ENCODE assay signal across 30 mouse cellular contexts in the genomic region with DNA sequence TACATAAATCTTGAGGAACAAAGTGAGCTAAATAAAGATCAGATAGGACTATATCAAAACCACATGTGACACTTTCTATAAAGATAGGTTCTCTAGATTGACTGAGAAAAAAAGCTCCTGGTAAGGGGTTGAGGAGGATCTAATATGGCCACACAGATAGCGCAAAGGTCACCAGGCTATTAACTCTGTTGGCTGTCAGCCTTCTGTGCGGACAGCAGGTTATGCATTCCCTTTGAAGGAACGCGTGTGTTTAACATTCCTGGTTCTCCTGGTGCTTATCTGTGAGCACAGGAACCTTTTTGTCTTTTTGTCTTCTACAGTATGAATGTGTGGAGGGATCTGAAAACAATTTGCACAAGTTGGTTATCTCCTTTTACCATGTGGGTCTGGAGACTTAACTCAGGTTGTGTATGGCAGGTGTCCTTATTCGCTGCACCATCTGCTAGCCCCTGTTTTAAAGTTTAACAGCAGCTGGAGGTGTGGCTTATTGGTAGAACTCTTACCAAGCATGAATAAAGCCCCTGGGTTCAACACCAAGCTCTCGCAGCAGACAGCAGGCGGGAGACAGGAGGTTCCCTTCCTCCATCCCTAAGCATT. TPM values are rescaled to one million over a fixed set of nuclear protein-coding genes. Genes with fewer than 3 reads are reported as not detected.
DNase-seq lines count a peak whose midpoint lies in the region; ATAC-seq and TF ChIP-seq lines count a peak whose summit lies in the region.
"Had no signal": no experiment of that assay in that cellular context is flagged by ENCODE, and none has a peak within 500 bp of the region (broad histone marks: within the 10 kb centered on the region; RNA-seq: fewer than 3 reads in every experiment).

No protein-coding gene starts in this region.

- WGBS in kidney, adult 2 months: 71% methylated on average over 7 of the region's 7 CpGs
- 42% methylated on average over 7 of the region's 7 CpGs for WGBS in liver, embryonic 16.5 days (ENCODE audit: insufficient replicate concordance)

- no peaks in the 10 kb centered on the region for H3K4me1 ChIP-seq in kidney, adult 2 months (ENCODE audit: control insufficient read depth, insufficient read depth, low read length)
- peaks cover 2% of the 10 kb centered on the region for H3K4me1 ChIP-seq in liver, embryonic 16.5 days (ENCODE audit: control insufficient read depth, low read depth, low read length)
- H3K4me1 ChIP-seq: embryonic facial prominence, embryonic 12.5 days had no signal

- TF ChIP-seq CTCF in kidney, adult 2 months (conservative IDR thresholded peaks at IDR 0.05; ENCODE audit: insufficient read depth, insufficient read length, low read depth, low read length): no peak
- no peak for TF ChIP-seq CTCF in layer of hippocampus, adult 2 months (conservative IDR thresholded peaks at IDR 0.05)

- H3K4me3 ChIP-seq in kidney, adult 2 months (ENCODE audit: insufficient read depth, low read depth, low read length): no peak overlapping the region
- no peak overlapping the region for H3K4me3 ChIP-seq in liver, embryonic 16.5 days (ENCODE audit: low read depth, low read length)
- no peak overlapping the region for H3K4me3 ChIP-seq in layer of hippocampus, adult 2 months
- H3K4me3 ChIP-seq: embryonic facial prominence, embryonic 12.5 days; heart, embryonic 15.5 days; hindbrain, embryonic 15.5 days; limb, embryonic 10.5 days; midbrain, embryonic 13.5 days had no signal

- H3K36me3 ChIP-seq in kidney, adult 2 months (ENCODE audit: control insufficient read depth, insufficient read depth, low read length): peaks cover 4% of the 10 kb centered on the region
- H3K36me3 ChIP-seq in liver, embryonic 16.5 days (ENCODE audit: control insufficient read depth, insufficient read depth): no peaks in the 10 kb centered on the region

- no peak for TF ChIP-seq POLR2A in kidney, adult 2 months (IDR thresholded peaks at IDR 0.05; ENCODE audit: low read depth, low read length)

- H3K9ac ChIP-seq in liver, embryonic 16.5 days (ENCODE audit: low read depth, low read length): no peak overlapping the region
- H3K9ac ChIP-seq: embryonic facial prominence, embryonic 12.5 days; heart, embryonic 15.5 days; hindbrain, embryonic 15.5 days; midbrain, embryonic 13.5 days had no signal

- H3K9me3 ChIP-seq in liver, embryonic 16.5 days (replicated peaks; ENCODE audit: control insufficient read depth, low read length): no peaks in the 10 kb centered on the region
- H3K9me3 ChIP-seq: embryonic facial prominence, embryonic 12.5 days; heart, embryonic 15.5 days; hindbrain, embryonic 15.5 days; limb, embryonic 10.5 days; midbrain, embryonic 13.5 days had no signal

- H3K27me3 ChIP-seq in kidney, adult 2 months (replicated peaks; ENCODE audit: control insufficient read depth, insufficient read depth, low read length): no peaks in the 10 kb centered on the region
- H3K27me3 ChIP-seq in liver, embryonic 16.5 days (ENCODE audit: control insufficient read depth, insufficient read depth, low read depth, low read length): no peaks in the 10 kb centered on the region
- H3K27me3 ChIP-seq: embryonic facial prominence, embryonic 12.5 days; heart, embryonic 15.5 days; hindbrain, embryonic 15.5 days; midbrain, embryonic 13.5 days had no signal

- ATAC-seq in liver, embryonic 16.5 days (ENCODE audit: low read depth): peak; percentile 32; the same call in 1 of the 2 replicates
- ATAC-seq: midbrain, embryonic 13.5 days had no signal

- H3K27ac ChIP-seq in kidney, adult 2 months (ENCODE audit: insufficient read depth, low read depth, low read length): no peak overlapping the region
- no peak overlapping the region; the same call in 1 of the 2 replicates for H3K27ac ChIP-seq in liver, embryonic 16.5 days (ENCODE audit: low read length)
- H3K27ac ChIP-seq in layer of hippocampus, adult 2 months: no peak overlapping the region
- H3K27ac ChIP-seq: embryonic facial prominence, embryonic 12.5 days; heart, embryonic 15.5 days; hindbrain, embryonic 15.5 days; limb, embryonic 10.5 days; midbrain, embryonic 13.5 days had no signal

- no peak overlapping the region for H3K4me2 ChIP-seq in liver, embryonic 16.5 days (ENCODE audit: low read depth, low read length)
- H3K4me2 ChIP-seq: embryonic facial prominence, embryonic 12.5 days; heart, embryonic 15.5 days; hindbrain, embryonic 15.5 days; midbrain, embryonic 13.5 days had no signal

- DNase-seq in embryo, embryonic 10 days (ENCODE audit: low spot score): peak; percentile 6
- no peak for DNase-seq in embryo, embryonic 10.5 days (ENCODE audit: low spot score)
- DNase-seq in kidney, adult 2 months: peak; percentile 7
- no peak for DNase-seq in kidney, postnatal 25 days
- peak; percentile 6 for DNase-seq in c-Kit-positive CD71-negative TER-119-negative erythroid progenitor cells, embryonic 14.5 days (ENCODE audit: low read depth)
- no peak for DNase-seq in layer of hippocampus, adult 2 months (ENCODE audit: low spot score in 2 of 2)
- no peak for DNase-seq in left cerebral cortex, adult 8-10 months (ENCODE audit: low spot score in 2 of 2)
- DNase-seq: adrenal gland, postnatal 25 days; cerebellum, adult 11-12 months; cerebellum, postnatal 10 days; gastrocnemius, postnatal 36 days; kidney, postnatal 36 days; lung, postnatal 10 days; right cerebral cortex, adult 18-20 months; right cerebral cortex, postnatal 4 days; thymus, postnatal 14 days had no signal

RNA-seq across cellular contexts. Expression of gene Rasl10b, which starts 29.1 kb away (rescaled TPM):
- polyA plus RNA-seq in kidney, adult 2 months (2012; rRNA removed): 1.4 and 1.8 TPM in 2 replicates
- 0.02 and 0.07 TPM in 2 replicates for polyA plus RNA-seq in liver, embryonic 16.5 days (2015; fragmentation: Nextera tagmentation; extraction: Ambion mirVana)
- total RNA-seq in layer of hippocampus, adult 2 months (2021): 100 to 1,000 TPM; 229 to 234 TPM
- total RNA-seq in left cerebral cortex, adult 8-10 months (2022): 100 to 1,000 TPM; 253 to 298 (median 277) TPM
- total RNA-seq: hematopoietic stem cell, adult 5-6 weeks; monocyte, adult 5-6 weeks had no signal

RNA-seq across cellular contexts. Expression of gene Gas2l2, which starts 49.4 kb away (rescaled TPM):
- polyA plus RNA-seq in kidney, adult 2 months (2012; rRNA removed): not detected in 2 replicates
- not detected in 2 replicates for polyA plus RNA-seq in liver, embryonic 16.5 days (2015; fragmentation: Nextera tagmentation; extraction: Ambion mirVana)
- total RNA-seq in layer of hippocampus, adult 2 months (2021): under 1 TPM in 1 of 2 experiments, not detected in 1; 0.28 TPM
- total RNA-seq in left cerebral cortex, adult 8-10 months (2022): under 1 TPM in 3 of 4 experiments, not detected in 1; 0.11 to 0.27 (median 0.14) TPM
- total RNA-seq: adrenal gland, postnatal 25 days; gastrocnemius, postnatal 36 days; hematopoietic stem cell, adult 5-6 weeks; left cerebral cortex, adult 18-20 months; liver, adult 2 months; monocyte, adult 5-6 weeks; neutrophil, adult 5-6 weeks had no signal
- polyA plus RNA-seq: forebrain, embryonic 11.5 days; kidney, embryonic 14.5 days; limb, embryonic 10.5 days; liver, adult 2 months; stomach, embryonic 14.5 days had no signal

RNA-seq across cellular contexts. Expression of gene 1700020L24Rik, which starts 57.6 kb away (rescaled TPM):
- 0.11 and 0.14 TPM in 2 replicates for polyA plus RNA-seq in kidney, adult 2 months (2012; rRNA removed)
- 1.7 and 2.4 TPM in 2 replicates for polyA plus RNA-seq in liver, embryonic 16.5 days (2015; fragmentation: Nextera tagmentation; extraction: Ambion mirVana)
- total RNA-seq in layer of hippocampus, adult 2 months (2021): not detected
- total RNA-seq in left cerebral cortex, adult 8-10 months (2022): 1 to 10 TPM in 1 of 4 experiments, under 1 TPM in 2, not detected in 1; 0.59 to 1.3 (median 0.80) TPM
- total RNA-seq: gastrocnemius, postnatal 36 days; liver, adult 2 months had no signal
- polyA plus RNA-seq: kidney, embryonic 14.5 days; liver, adult 2 months; midbrain, embryonic 13.5 days had no signal

Comparison
In these comparisons a context has a peak if more than half of its experiments do, and no peak if none do; other contexts are left out.
1. DNase-seq: peak in embryo, embryonic 10 days (single experiment), kidney, adult 2 months (single experiment) and c-Kit-positive CD71-negative TER-119-negative erythroid progenitor cells, embryonic 14.5 days (single experiment); none in embryo, embryonic 10.5 days (single experiment), kidney, postnatal 25 days (0 of 2), layer of hippocampus, adult 2 months (0 of 2) and left cerebral cortex, adult 8-10 months (0 of 2).